Mouse (Mus musculus) left cerebral cortex, adult 9 months (tissue): ENCODE results near the gene Cyp2j7.
A peak's percentile ranks its signal among the peaks of the same experiment; 100 is the strongest.
"Not testable (repeated sequence)": the region's sequence is repeated elsewhere in the genome, so short reads cannot be mapped to it uniquely, and the experiment has no call there.

ENCODE experiments used
- DNase-seq, 2 experiments: peaks; one replicate each; pipeline ENCODE4 v3.0.0; 2022; ENCODE audit warnings: low spot score in 2 of 2

Gene Cyp2j7

GRCm38 (mm10) chr4:96236559-96236958 lies at the start of gene Cyp2j7:
TSS of gene Cyp2j7 (minus strand) at chr4:96236659.
- no peak for DNase-seq

DNA sequence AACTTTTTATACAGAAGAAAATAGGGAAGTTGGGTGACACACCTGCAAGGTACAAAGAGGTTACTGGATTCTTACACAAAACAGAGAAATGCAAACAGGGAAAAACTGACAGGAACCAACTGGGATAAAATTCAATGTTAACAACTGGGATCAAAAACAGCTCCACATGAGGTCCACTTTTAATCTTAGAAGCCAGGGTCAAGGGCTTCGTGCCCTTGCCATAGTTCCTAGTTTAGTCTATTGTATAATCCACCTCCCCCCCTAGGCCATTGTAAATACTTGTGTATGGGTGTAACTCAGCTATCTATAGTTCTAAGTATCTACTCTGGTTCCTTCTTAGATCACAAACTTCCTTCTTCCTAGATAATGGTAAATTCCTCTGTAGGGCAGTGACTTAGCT lies 40.4 kb upstream of the Cyp2j7 start:
- DNase-seq = not testable (repeated sequence)

DNA sequence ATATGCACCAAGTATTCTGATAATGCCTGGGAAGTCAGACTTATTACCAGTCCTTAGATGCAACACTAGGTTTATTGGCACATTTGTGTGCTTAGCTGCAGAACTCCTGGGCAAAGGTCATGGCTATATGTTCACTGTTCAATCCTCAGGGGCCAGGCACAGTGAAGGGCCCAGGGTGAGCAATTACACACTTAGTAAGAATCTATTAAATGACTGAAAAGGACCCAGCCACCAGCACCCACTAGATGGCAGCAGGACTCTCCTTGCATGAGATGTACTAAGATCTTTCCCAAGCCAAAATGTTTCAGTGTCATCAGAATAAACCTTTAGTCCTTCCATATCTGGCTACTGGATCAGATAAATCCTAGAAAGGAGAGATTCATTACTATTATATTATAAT lies 37.4 kb upstream of the Cyp2j7 start:
- peak in 1 of 2 experiments; percentile 73 for DNase-seq

DNA sequence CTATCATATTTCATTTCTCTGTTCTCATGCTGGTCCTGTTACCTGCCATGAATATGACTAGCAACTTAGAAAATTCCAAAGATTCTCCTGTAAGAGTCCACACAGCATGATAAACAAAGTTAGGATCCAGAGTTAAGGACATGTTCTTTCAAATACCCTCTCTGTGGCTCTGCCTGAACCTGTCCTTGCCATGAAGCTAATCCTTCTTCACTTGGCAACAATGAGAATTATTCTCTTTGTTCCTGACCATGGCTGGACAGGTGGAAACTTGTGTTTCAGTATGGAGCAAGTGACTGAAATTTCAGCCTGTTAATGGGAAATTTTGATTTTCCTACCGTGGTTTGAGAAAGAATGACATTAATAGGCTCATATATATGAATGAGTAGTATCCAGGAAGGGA lies 39.8 kb downstream of the Cyp2j7 start:
- no peak for DNase-seq

DNA sequence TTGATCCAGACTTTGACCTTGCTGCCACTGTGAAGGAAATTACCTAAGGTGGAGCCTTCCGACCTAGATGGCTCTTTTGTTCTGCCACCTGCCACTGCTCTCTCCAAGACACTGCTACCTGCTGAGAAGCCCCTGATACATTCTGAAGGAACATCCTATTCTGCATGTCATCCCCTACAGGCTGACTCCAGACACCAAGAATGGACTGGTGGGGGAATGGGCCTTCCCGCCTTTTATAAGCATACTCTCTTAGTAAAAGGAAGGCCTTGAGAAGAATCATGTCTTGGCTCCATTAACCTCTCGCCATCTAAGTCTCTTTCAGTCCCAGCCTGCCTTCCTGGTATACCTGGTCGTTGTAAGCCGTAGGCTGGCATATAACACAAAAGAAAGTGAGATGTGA lies 47.1 kb downstream of the Cyp2j7 start:
- not testable (repeated sequence) for DNase-seq

- not testable (repeated sequence) for DNase-seq
These were observed 47.8 kb downstream of the Cyp2j7 start for GRCm38 (mm10) chr4:96188671-96189070.

DNA sequence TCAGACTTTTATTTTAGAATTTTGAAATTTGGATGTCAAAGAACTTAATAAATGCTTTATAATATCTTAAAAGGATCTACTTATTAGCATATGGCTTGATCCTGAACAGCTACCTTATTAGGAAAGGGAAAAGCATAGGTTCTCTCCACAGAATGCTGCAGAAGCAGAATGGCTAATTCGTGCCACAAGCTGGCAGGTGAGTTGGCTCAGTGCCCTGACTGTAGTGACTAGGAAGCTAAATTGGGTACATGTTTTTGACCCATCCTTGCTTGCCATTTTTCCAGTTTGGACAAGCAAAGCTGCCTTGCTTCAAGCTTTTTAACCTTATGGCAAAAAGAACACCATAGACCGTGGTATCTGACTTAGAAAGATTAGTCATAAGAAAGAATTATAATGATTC lies 48.3 kb downstream of the Cyp2j7 start:
- DNase-seq = not testable (repeated sequence)

- not testable (repeated sequence) for DNase-seq
These were observed 51.7 kb downstream of the Cyp2j7 start for GRCm38 (mm10) chr4:96184716-96185115.

DNA sequence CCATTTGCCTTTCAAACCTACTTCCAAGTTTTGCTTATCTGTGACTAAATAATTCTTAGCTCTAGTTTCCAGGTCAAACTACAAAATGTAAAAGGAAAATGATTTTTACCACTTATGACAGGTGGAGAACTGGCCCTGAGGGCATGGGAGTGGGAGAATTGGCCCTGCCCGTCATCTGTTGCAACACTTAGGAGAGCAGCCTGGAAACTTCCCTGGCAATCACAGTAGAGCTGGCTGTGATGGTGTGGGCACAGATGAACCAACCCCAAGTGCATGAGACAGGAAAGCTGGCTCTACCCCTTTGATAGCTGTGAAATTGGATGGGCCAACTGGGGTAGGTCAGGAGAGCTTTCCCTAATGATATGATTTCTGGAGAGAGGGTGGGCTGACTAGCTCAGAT lies 73.6 kb downstream of the Cyp2j7 start:
- no peak for DNase-seq

DNA sequence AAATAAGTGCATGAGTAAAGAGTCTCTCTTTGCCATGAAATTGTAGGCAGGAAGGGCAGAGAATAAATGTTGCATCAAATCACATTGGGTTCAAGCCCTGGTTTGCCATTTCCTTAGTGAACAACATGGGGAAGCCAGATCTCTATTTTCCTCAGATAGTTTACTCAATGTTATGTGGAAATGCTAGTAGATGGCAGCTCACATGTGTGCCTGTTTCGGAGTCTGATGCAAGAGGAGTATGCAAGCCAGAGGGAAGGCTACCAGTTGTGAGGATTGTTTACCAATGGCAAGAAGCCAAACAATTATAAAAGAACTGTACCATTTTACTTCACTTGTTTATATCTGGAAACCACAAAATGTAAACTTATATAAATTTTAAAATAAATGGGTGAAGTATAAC lies 74.9 kb downstream of the Cyp2j7 start:
- DNase-seq = no peak
